Mouse (Mus musculus): Measurements from ENCODE around the gene Cuedc2.
A peak's percentile ranks its signal among the peaks of the same experiment; 100 is the strongest.

Cuedc2 gene

DNA sequence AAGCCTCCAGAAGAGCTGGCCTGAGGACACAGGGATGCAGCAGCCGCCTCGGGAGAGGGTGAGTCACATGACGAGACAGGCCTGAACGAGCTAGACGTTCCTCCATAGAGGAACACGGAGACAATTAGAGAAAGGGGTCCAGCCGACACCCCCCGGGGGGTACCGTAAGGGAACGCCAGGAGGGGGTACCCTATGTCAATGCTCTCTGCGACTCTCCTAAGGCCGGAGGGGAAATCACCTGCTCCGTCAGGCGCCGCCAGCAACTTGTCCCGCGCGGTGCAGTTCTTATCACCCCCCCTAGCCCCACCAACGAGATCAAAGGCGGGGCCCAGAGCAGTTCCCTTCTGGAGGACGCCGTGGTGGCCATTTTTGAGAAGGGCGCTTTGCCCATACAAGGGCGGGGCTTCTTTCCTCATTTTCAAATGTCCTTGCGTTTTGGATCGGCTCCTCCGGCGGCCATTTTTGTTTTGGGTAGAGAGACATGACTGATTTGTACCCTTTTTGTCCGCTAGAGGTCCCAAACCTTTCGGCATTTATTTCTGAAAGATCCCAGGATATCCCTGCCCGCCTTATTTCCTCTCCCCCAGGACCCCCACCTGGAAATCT, at the start of gene Cuedc2:
Cuedc2 (minus strand) TSS at position 372 of the 606 bp plus-strand sequence.
- peak; percentile 96 to 98 for DNase-seq

DNA sequence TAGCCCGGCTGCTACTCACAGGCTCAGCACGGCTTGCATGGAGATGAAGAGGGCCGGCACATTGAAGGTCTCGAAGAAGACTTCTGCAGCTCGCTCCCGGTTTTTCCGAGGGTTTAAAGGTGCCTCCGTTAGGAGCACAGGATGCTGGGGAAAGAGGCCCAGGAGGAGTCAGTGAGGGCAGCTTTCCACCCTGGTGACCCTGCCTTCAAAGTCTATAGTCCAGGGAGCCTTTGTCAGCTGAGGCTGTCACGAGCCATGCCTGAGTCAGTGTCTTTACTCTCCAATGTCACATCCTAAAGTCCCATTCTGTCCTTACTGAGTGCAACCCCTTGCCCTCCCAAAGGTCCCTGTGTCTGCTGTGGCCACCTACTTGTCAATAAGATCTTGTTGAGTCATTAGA, 43.8 kb upstream of the Cuedc2 start:
- no peak for DNase-seq

- DNase-seq = no peak
Measured at GRCm38 (mm10) chr19:46375891-46376290, 37.4 kb upstream of the Cuedc2 start.

DNA sequence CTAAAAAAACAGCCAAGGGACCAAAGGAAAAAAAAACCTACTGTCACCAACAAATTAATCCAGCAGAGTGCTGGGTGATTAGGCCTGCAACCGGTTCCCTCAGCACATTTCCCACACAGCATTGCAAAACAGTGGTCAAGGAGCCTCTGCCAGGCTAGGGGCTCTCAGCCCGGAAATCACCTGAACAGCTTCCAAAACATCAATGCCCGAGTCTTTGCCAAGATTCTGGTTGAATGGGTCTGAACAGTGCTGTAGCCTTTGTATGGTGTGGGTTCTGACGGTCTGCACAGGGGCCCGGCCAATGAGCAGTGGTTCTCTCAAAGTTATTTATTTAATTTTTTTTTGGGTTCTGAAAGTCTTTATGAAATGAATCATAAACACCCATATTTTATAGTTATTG, 37.0 kb upstream of the Cuedc2 start:
- DNase-seq = peak in 1 of 2 experiments; percentile 39

DNA sequence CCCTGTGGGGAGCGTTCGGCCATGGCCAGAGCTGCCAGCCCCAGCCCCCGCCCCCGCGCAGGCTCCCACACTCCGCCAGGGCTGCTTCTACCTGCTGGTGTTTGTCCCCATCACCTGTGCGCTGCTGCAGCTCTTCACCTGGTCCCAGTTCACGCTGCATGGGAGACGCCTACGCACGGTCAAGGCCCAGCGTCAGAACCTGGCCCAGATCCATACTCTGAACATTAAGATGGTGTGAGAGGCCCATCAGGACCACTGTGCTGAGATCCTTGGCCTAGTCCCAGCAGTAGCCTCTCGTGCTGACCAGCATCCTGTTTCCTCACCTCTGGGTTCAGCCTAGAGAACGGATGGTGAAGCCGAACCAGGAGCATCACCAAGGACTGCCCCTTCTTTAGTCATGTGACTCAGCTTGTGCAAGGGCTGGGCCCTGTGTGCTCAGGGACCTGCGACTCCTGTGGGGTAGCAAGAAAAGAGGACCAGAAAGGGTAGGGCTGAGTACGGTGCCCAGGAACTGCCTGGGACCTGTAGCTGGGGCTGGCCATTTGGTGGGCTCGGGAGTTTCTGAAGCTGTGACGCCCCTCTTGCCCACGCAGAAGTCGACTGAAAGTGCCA, 36.1 kb upstream of the Cuedc2 start:
- peak in 1 of 2 experiments; percentile 9 for DNase-seq

DNA sequence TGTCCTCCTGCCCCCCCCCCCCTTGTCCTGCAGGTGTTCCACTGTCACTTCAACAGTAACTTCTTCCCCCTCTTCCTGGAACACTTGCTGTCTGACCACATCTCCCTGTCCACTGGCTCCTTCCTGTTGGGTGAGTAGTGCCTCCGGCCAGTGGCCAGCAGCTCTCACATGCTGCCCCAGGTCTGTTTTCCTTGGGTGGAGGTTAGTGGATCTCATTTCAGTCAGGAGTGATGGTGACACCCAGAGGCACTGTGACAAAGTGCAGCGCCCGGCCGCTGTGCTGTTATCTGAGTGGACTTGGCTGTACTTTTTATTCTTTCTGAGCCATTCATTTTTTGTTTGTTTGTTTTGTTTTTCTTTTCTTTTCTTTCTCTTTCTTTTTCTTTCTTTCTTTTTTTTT, 30.7 kb upstream of the Cuedc2 start:
- peak; percentile 74 to 79 for DNase-seq

GRCm38 (mm10) chr19:46367798-46368590, 29.5 kb upstream of the Cuedc2 start:
- no peak for DNase-seq

GRCm38 (mm10) chr19:46363294-46364009, 24.9 kb upstream of the Cuedc2 start:
- DNase-seq = no peak

- DNase-seq = no peak
Measured at GRCm38 (mm10) chr19:46362104-46362503, 23.6 kb upstream of the Cuedc2 start.

- DNase-seq = no peak
Measured at GRCm38 (mm10) chr19:46358381-46358780, 19.9 kb upstream of the Cuedc2 start.

GRCm38 (mm10) chr19:46357344-46358280, 19.1 kb upstream of the Cuedc2 start:
- DNase-seq = peak; percentile 47 to 56

DNA sequence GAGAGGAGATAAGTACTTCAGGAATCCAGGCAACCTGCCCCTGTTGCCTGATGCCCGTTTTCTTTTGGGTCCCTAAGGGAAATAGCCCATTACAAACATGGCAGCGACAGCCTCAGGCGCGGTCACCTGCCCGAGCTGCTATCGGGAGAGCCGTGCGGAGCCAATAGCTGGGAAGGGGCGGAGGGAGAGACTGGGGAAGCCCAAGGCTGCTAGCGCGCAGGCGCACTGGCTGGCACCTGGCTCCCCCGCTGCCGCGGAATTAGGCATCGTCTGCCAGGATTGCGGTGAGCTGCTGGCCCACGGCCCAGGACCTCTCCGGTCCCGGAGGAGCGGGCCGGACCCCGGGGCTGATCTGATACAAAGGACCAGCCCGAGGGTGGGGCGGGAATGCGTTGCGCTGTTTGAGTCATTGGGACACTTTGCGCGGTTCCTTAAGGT, 18.2 kb upstream of the Cuedc2 start:
- DNase-seq = peak; percentile 88 to 92

- peak in 1 of 2 experiments; percentile 38 for DNase-seq
Measured at GRCm38 (mm10) chr19:46350168-46350932, 11.8 kb upstream of the Cuedc2 start, which contains the start of gene 2310034G01Rik. Gene 2310034G01Rik, minus strand, starts transcription at chr19:46350302.

DNA sequence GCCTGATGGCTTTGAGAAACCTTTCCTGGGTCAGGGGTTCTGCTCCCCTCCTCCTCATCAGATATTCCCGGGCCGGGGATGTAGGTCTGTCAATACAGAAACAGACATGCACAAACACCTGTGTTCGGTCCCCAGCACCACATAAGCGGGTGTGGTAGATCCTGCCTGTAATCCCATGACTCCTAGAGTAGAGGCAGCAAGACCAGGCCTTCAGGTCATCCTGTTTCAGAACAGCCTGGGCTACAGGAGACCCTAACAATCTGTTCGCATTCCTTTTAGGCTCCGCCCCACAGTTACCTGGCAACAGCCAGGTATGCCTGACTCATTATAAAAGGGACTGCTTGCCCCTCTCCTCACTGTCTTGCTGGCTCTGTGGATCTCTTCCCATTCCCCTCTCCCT, 11.0 kb upstream of the Cuedc2 start:
- no peak for DNase-seq

- peak; percentile 82 to 88 for DNase-seq
Measured at GRCm38 (mm10) chr19:46348761-46349458, 10.4 kb upstream of the Cuedc2 start.

GRCm38 (mm10) chr19:46347936-46348668, 9.6 kb upstream of the Cuedc2 start:
- DNase-seq = peak in 1 of 2 experiments; percentile 19

DNA sequence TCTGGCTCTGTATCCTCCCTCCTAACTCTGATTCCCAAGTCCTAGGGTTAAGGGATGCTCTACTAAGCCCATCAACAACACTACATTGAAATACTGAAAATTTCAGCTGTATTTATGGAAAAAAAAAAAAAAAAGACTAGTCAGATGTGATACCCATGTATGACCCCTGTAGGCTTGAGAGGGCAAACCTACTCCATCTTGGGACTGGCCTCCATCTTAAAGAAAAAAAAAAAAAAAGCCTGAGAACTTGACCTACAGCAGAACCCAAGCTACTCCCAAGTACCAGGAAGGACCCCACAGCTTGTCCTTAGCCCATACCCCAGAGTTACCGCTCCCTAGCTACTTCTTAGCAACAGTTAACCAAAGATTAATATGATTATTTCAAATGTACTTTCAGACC, 8.6 kb upstream of the Cuedc2 start:
- no peak for DNase-seq

DNA sequence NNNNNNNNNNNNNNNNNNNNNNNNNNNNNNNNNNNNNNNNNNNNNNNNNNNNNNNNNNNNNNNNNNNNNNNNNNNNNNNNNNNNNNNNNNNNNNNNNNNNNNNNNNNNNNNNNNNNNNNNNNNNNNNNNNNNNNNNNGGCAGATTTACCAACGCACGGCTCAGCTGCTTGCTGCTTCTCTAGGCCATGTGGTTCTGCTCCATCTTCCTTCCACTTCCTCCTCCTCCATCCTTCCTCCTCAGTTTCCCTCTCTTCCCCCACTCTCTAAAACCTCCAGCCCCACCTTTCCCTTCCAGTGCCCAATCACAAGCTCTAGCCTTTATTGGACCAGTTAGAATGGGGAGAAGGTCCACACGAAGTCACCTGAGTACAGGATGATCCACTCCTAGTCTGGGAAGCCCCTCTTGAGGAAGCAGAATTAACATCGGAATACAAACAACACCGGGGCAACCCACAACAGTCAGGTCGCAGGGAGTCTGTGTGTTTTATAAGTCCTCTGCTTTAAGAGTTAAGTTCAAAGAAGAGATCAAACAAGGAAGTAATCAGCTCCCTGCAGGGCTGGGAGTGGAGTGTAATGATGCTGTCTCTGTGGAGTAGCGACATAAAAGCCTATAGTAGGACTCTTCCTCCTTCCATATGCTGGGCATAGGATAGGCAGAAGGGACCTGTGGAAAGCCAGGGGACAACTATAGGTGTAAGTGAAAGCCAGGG, 6.4 kb upstream of the Cuedc2 start:
- no peak for DNase-seq
